In the genomic region with DNA sequence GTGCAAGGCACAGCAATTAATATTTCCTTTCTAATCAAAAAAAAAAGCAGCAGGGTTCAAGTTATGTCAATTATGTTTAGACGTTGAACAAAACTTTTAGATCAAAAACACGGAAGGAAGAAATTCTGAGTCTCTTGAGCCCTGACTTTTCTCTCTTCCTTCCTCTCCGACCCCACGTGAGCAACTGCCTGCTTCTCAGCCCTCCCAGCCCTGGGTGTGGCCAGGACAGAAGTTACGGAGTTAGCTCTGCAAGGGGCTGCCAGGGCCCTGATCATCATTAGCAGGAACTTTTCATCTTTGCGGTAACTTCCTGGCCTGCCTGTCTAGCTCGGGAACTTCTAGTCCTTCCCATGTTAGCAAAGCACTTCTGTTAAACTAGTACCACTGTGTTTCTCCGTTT, we compare ENCODE assay signal across 11 mouse cellular contexts. TPM values are rescaled to one million over a fixed set of nuclear protein-coding genes. Genes with fewer than 3 reads are reported as not detected.
DNase-seq lines count a peak whose midpoint lies in the region; ATAC-seq and TF ChIP-seq lines count a peak whose summit lies in the region.
"Had no signal": no experiment of that assay in that cellular context is flagged by ENCODE, and none has a peak within 500 bp of the region (broad histone marks: within the 10 kb centered on the region; RNA-seq: fewer than 3 reads in every experiment).

No protein-coding gene starts in this region.

- ATAC-seq in midbrain, embryonic 15.5 days (replicated peaks) = no peak

- H3K79me2 ChIP-seq in MEL (ENCODE audit: control insufficient read depth, insufficient read depth, low read length, poor library complexity) = no peaks in the 10 kb centered on the region

- no peak overlapping the region for H3K9ac ChIP-seq in MEL (ENCODE audit: control insufficient read depth, low read depth, low read length, poor library complexity, severe bottlenecking)
- no peak overlapping the region for H3K9ac ChIP-seq in midbrain, embryonic 15.5 days
- H3K9ac ChIP-seq: hindbrain, embryonic 12.5 days; lung, embryonic 15.5 days had no signal

- peaks cover 4 to 15% of the 10 kb centered on the region in 2 experiments for H3K4me1 ChIP-seq in MEL (ENCODE audit: control insufficient read depth in 1 of 2, insufficient read depth in 2 of 2, low read length in 2 of 2)
- peaks cover 21% of the 10 kb centered on the region for H3K4me1 ChIP-seq in spleen, adult 2 months (ENCODE audit: control insufficient read depth, insufficient read depth, insufficient read length)
- no peaks in the 10 kb centered on the region for H3K4me1 ChIP-seq in cerebellum, adult 2 months (ENCODE audit: control insufficient read depth, insufficient read depth, low read length)
- H3K4me1 ChIP-seq in midbrain, embryonic 15.5 days = peaks cover 6% of the 10 kb centered on the region
- H3K4me1 ChIP-seq: lung, embryonic 15.5 days had no signal

- no peak for TF ChIP-seq EP300 in MEL (IDR thresholded peaks at IDR 0.05; ENCODE audit: low read depth in 1 of 2, low read length in 2 of 2)

- no peak overlapping the region for H3K4me2 ChIP-seq in midbrain, embryonic 15.5 days
- H3K4me2 ChIP-seq: hindbrain, embryonic 12.5 days; lung, embryonic 15.5 days had no signal

- TF ChIP-seq RAD21 in MEL (IDR thresholded peaks at IDR 0.05; ENCODE audit: low read depth, low read length) = no peak

- no peaks in the 10 kb centered on the region for H3K27me3 ChIP-seq in MEL (ENCODE audit: control insufficient read depth in 1 of 2, insufficient read depth in 2 of 2, low read length in 2 of 2)
- H3K27me3 ChIP-seq in spleen, adult 2 months (ENCODE audit: control insufficient read depth, insufficient read depth, low read length) = no peaks in the 10 kb centered on the region
- H3K27me3 ChIP-seq in cerebellum, adult 2 months (ENCODE audit: control insufficient read depth, insufficient read depth, low read length) = no peaks in the 10 kb centered on the region
- H3K27me3 ChIP-seq in midbrain, embryonic 15.5 days (replicated peaks) = no peaks in the 10 kb centered on the region
- H3K27me3 ChIP-seq: hindbrain, embryonic 12.5 days; lung, embryonic 15.5 days had no signal

- no peak for TF ChIP-seq POLR2A in MEL (IDR thresholded peaks at IDR 0.05; ENCODE audit: control insufficient read depth in 1 of 2, insufficient read depth in 1 of 2, low read depth in 1 of 2, low read length in 2 of 2, poor library complexity in 1 of 2)
- no peak for TF ChIP-seq POLR2A in spleen, adult 2 months (IDR thresholded peaks at IDR 0.05; ENCODE audit: low read depth, low read length)
- no peak for TF ChIP-seq POLR2A in cerebellum, adult 2 months (IDR thresholded peaks at IDR 0.05; ENCODE audit: borderline replicate concordance, insufficient read depth, low read length)

- H3K27ac ChIP-seq in MEL (ENCODE audit: control insufficient read depth, low read depth, low read length) = no peak overlapping the region
- peak overlapping the region; percentile 70 for H3K27ac ChIP-seq in spleen, adult 2 months (ENCODE audit: insufficient read depth, low read length)
- H3K27ac ChIP-seq in cerebellum, adult 2 months (ENCODE audit: insufficient read depth, low read length) = no peak overlapping the region
- H3K27ac ChIP-seq in midbrain, embryonic 15.5 days = no peak overlapping the region
- H3K27ac ChIP-seq: hindbrain, embryonic 12.5 days; lung, embryonic 15.5 days had no signal

- H3K4me3 ChIP-seq in MEL (ENCODE audit: control insufficient read depth in 1 of 2, insufficient read depth in 1 of 2, low read depth in 2 of 2, low read length in 2 of 2) = no peak overlapping the region
- H3K4me3 ChIP-seq in spleen, adult 2 months (ENCODE audit: extremely low read depth, insufficient read depth, insufficient read length) = peak overlapping the region; percentile 19; the same call in 1 of the 2 replicates
- no peak overlapping the region for H3K4me3 ChIP-seq in cerebellum, adult 2 months (replicated peaks; ENCODE audit: insufficient read depth, low read depth, low read length)
- H3K4me3 ChIP-seq in midbrain, embryonic 15.5 days = no peak overlapping the region
- H3K4me3 ChIP-seq: hindbrain, embryonic 12.5 days; lung, embryonic 15.5 days had no signal

- TF ChIP-seq CTCF in MEL (IDR thresholded peaks at IDR 0.05 in 2 of 3, conservative IDR thresholded peaks at IDR 0.05 in 1 of 3; ENCODE audit: control insufficient read depth in 1 of 3, insufficient read depth in 1 of 3, low read depth in 2 of 3, low read length in 3 of 3, poor library complexity in 1 of 3, severe bottlenecking in 1 of 3) = no peak
- no peak for TF ChIP-seq CTCF in spleen, adult 2 months (IDR thresholded peaks at IDR 0.05; ENCODE audit: extremely low read depth, insufficient read depth, insufficient read length, insufficient replicate concordance)
- TF ChIP-seq CTCF in cerebellum, adult 2 months (IDR thresholded peaks at IDR 0.05; ENCODE audit: borderline replicate concordance, insufficient read depth, low read depth, low read length) = no peak

- peak; percentile 97 for DNase-seq in heart, adult 11 months
- DNase-seq in heart, postnatal 4 days = no peak
- no peak for DNase-seq in MEL (ENCODE audit: low read depth, low spot score)
- DNase-seq in kidney, postnatal 25 days = peak; percentile 63 to 83
- DNase-seq in spleen, adult 2 months (ENCODE audit: low read depth in 1 of 2, low spot score in 2 of 2) = peak; percentile 69 to 82
- no peak for DNase-seq in cerebellum, adult 2 months
- no peak for DNase-seq in right cerebral cortex, postnatal 25 days
- DNase-seq: right cerebral cortex, adult 18-20 months had no signal

- 2% methylated on average over 8 of the region's 8 CpGs for WGBS in spleen, adult 2 months
- 49% methylated on average over 8 of the region's 8 CpGs for WGBS in cerebellum, adult 2 months
- WGBS in midbrain, embryonic 15.5 days = 76% methylated on average over 8 of the region's 8 CpGs

- peaks cover 0 to 16% of the 10 kb centered on the region in 2 experiments; a peak in 2 of 4 replicates for H3K36me3 ChIP-seq in MEL (ENCODE audit: control insufficient read depth in 1 of 2, insufficient read depth in 2 of 2, low read length in 2 of 2)
- H3K36me3 ChIP-seq in spleen, adult 2 months (ENCODE audit: control insufficient read depth, insufficient read depth, low read length) = no peaks in the 10 kb centered on the region
- no peaks in the 10 kb centered on the region for H3K36me3 ChIP-seq in midbrain, embryonic 15.5 days (replicated peaks)
- H3K36me3 ChIP-seq: hindbrain, embryonic 12.5 days; lung, embryonic 15.5 days had no signal

- H3K9me3 ChIP-seq in MEL (replicated peaks; ENCODE audit: insufficient read depth, low read length) = no peaks in the 10 kb centered on the region
- no peaks in the 10 kb centered on the region for H3K9me3 ChIP-seq in midbrain, embryonic 15.5 days
- H3K9me3 ChIP-seq: hindbrain, embryonic 12.5 days; lung, embryonic 15.5 days had no signal

TF ChIP-seq in MEL, 35 proteins besides CTCF, POLR2A, EP300 and RAD21:
- TF ChIP-seq GABPA (IDR thresholded peaks at IDR 0.05; ENCODE audit: low read depth, low read length) (no peak), USF1 (IDR thresholded peaks at IDR 0.05; ENCODE audit: low read depth, low read length) (peak; percentile 56; the same call in 1 of the 2 replicates), HCFC1 (IDR thresholded peaks at IDR 0.05; ENCODE audit: low read depth, low read length) (no peak), POLR2AphosphoS5 (IDR thresholded peaks at IDR 0.05; ENCODE audit: borderline replicate concordance, low read depth, low read length) (no peak), MAX (IDR thresholded peaks at IDR 0.05; ENCODE audit: low read length) (no peak), KAT2A (conservative IDR thresholded peaks at IDR 0.05; ENCODE audit: low read depth, low read length) (no peak)
TF ChIP-seq in MEL: peak in this region for 1.

RNA-seq across cellular contexts. Expression of gene Etnk1, which starts 20.3 kb away (rescaled TPM):
- total RNA-seq in heart, postnatal 4 days (2021) = 10 to 100 TPM; 27.0 to 28.1 TPM
- total RNA-seq in MEL (2012; rRNA removed) = 33.6 and 38.1 TPM in 2 replicates
- 10 to 100 TPM; 29.9 to 37.0 TPM for polyA plus RNA-seq in MEL (2012; ENCODE audit: insufficient read depth in 1 of 2, insufficient read length in 2 of 2, low read depth in 1 of 2, low replicate concordance in 2 of 2, missing spikeins in 1 of 2)
- 38.3 and 121 TPM in 2 replicates for polyA plus RNA-seq in spleen, adult 2 months (2012; rRNA removed)
- 157 and 163 TPM in 2 replicates for polyA plus RNA-seq in cerebellum, adult 2 months (2012; rRNA removed)
- 45.0 and 50.3 TPM in 2 replicates for polyA plus RNA-seq in midbrain, embryonic 15.5 days (2015; fragmentation: Nextera tagmentation; extraction: Ambion mirVana)

RNA-seq across cellular contexts. Expression of gene C2cd5, which starts 46.8 kb away (rescaled TPM):
- 10 to 100 TPM; 21.5 to 24.9 TPM for total RNA-seq in heart, postnatal 4 days (2021)
- 16.2 and 19.8 TPM in 2 replicates for total RNA-seq in MEL (2012; rRNA removed)
- polyA plus RNA-seq in MEL (2012; ENCODE audit: insufficient read depth in 1 of 2, insufficient read length in 2 of 2, low read depth in 1 of 2, low replicate concordance in 2 of 2, missing spikeins in 1 of 2) = 10 to 100 TPM; 30.5 to 47.6 TPM
- 13.7 and 16.0 TPM in 2 replicates for polyA plus RNA-seq in spleen, adult 2 months (2012; rRNA removed)
- 84.7 and 91.7 TPM in 2 replicates for polyA plus RNA-seq in cerebellum, adult 2 months (2012; rRNA removed)
- polyA plus RNA-seq in midbrain, embryonic 15.5 days (2015; fragmentation: Nextera tagmentation; extraction: Ambion mirVana) = 46.5 and 51.4 TPM in 2 replicates

Comparison
In these comparisons a context has a peak if more than half of its experiments do, and no peak if none do; other contexts are left out.
1. DNase-seq: peak in heart, adult 11 months (single experiment), kidney, postnatal 25 days (2 of 2) and spleen, adult 2 months (2 of 2); none in heart, postnatal 4 days (single experiment), MEL (single experiment), cerebellum, adult 2 months (0 of 2) and right cerebral cortex, postnatal 25 days (single experiment).